Mouse (Mus musculus) megakaryocyte, embryonic 14.5 days (primary cell): ENCODE measurements around the gene Grik2. TPM values are rescaled to one million over a fixed set of nuclear protein-coding genes. Genes with fewer than 3 reads are reported as not detected.

Experiments
- H3K27me3 ChIP-seq: replicated peaks from 2 replicates; pipeline ENCODE3; 2012; ENCODE audit warnings: inconsistent platforms
- H3K36me3 ChIP-seq: replicated peaks from 2 replicates; pipeline ENCODE3; 2012; ENCODE audit warnings: low read length, inconsistent platforms, mixed read lengths
- H3K4me1 ChIP-seq: 2 replicates; pipeline ENCODE4 v1.6.1; 2012; ENCODE audit warnings: inconsistent platforms
- H3K4me3 ChIP-seq: replicated peaks from 2 replicates; pipeline ENCODE3; 2012; ENCODE audit warnings: moderate library complexity, mild to moderate bottlenecking, inconsistent platforms
- H3K9me3 ChIP-seq: 2 replicates; pipeline ENCODE4 v1.6.1; 2012; ENCODE audit warnings: inconsistent platforms
- FLI1 ChIP-seq: IDR thresholded peaks from 2 replicates; pipeline ENCODE4 v1.6.1; 2012; ENCODE audit warnings: low read length, inconsistent platforms, mixed read lengths
- GATA1 ChIP-seq: IDR thresholded peaks from 3 replicates; pipeline ENCODE4 v1.6.1; 2012; ENCODE audit warnings: mixed read lengths, low read length, inconsistent platforms, borderline replicate concordance
- polyA plus RNA-seq: library from polyadenylated mRNA; stranded (reverse); fragments of >175 nt; gene quantifications from 2 replicates; pipeline ENCODE4 v1.2.3, GENCODE M21; 2012; ENCODE audit warnings: low replicate concordance; ENCODE audit not compliant: insufficient read depth

The Grik2 gene
- polyA plus RNA-seq, 1 experiment = not detected

GRCm38 (mm10) chr10:49049391-49049790 lies 739.2 kb downstream of the Grik2 start:
- H3K4me3 ChIP-seq = no peak overlapping the region
- no peaks in the 10 kb centered on the region for H3K36me3 ChIP-seq
- peaks cover 4% of the 10 kb centered on the region; the same call in 1 of the 2 replicates for H3K9me3 ChIP-seq
- H3K4me1 ChIP-seq = no peaks in the 10 kb centered on the region
- TF ChIP-seq GATA1 (no peak), FLI1 (no peak)
- no peaks in the 10 kb centered on the region for H3K27me3 ChIP-seq
